Mouse (Mus musculus): Measurements from ENCODE around the gene Lgals3bp. TPM values are rescaled to one million over a fixed set of nuclear protein-coding genes. Genes with fewer than 3 reads are reported as not detected.

Lgals3bp gene
- polyA plus RNA-seq, 1 experiment from 2014 or later: 5.1 TPM

DNA sequence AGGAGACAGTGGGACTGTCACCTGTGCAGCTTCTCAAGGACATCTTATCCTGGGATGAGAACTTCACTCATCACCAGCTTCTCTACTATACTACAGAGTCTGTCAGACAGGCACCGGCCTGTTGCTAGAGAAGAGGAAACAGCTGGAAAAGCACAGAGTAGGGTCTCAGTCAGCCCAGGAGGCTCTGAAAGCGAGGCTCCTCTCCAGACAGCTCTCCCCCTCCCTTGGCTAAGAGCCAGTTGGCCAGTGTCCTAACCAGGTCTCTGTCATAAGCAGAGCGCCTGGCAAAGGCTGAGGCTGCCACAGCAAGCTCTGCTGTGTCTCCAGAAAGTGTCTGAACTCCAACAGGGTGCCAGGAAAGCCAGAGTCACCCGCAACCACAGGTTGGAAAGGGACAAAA is 56.2 kb downstream of the Lgals3bp start:
- Histone ChIP-seq H3K27ac (ENCODE audit: poor library complexity, severe bottlenecking) (peak overlapping the region; percentile 8; the same call in 1 of the 2 replicates), H3K27me3 (replicated peaks) (no peaks in the 10 kb centered on the region), H3K4me2 (no peak overlapping the region), H3K9ac (peak overlapping the region; percentile 13; the same call in 1 of the 2 replicates), H3K9me3 (replicated peaks) (no peaks in the 10 kb centered on the region), H3K4me1 (replicated peaks) (peaks cover 70% of the 10 kb centered on the region), H3K36me3 (no peaks in the 10 kb centered on the region), H3K4me3 (no peak overlapping the region)
- peak; percentile 60 for ATAC-seq (ENCODE audit: insufficient number of reproducible peaks, low FRiP score)
- 27% methylated on average over 4 of the region's 4 CpGs for WGBS

DNA sequence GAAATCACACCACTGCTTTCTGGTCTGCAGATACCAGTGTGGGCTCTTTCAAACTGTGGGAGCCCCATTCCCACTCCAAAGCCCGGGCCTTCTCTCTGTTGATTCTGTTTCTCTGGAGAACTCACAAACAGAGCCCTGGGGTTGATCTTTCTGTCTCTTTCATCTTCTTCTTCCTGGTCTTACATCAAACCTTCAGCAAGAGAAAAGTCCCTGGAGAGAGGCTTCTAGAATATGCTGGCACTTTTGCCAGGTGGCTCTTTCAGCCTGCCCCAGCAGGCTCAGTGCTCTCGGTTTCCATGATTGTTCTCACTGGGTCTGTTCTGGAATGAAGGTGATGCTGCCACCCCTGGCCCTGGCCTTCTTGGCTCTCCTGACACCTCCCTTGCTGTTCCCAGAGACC is 58.3 kb downstream of the Lgals3bp start:
- no peak overlapping the region for H3K9ac ChIP-seq
- H3K36me3 ChIP-seq: no peaks in the 10 kb centered on the region
- peaks cover 56% of the 10 kb centered on the region for H3K4me1 ChIP-seq (replicated peaks)
- H3K4me3 ChIP-seq: no peak overlapping the region
- H3K9me3 ChIP-seq (replicated peaks): no peaks in the 10 kb centered on the region
- H3K4me2 ChIP-seq: no peak overlapping the region
- no peak for ATAC-seq (ENCODE audit: insufficient number of reproducible peaks, low FRiP score)
- 65% methylated on average over 2 of the region's 2 CpGs for WGBS
- H3K27me3 ChIP-seq (replicated peaks): no peaks in the 10 kb centered on the region
- no peak overlapping the region for H3K27ac ChIP-seq (ENCODE audit: poor library complexity, severe bottlenecking)

Other genes with a start within 250 kb of the Lgals3bp start
- 20.6 and 21.1 TPM in 2 replicates for gene Cyth1, start 153.5 kb downstream of the Lgals3bp start, polyA plus RNA-seq (2016; fragmentation: Nextera tagmentation; extraction: Ambion mirVana)
- gene Usp36, start 111.8 kb downstream of the Lgals3bp start, polyA plus RNA-seq (2016; fragmentation: Nextera tagmentation; extraction: Ambion mirVana): 14.8 and 16.2 TPM in 2 replicates
- 0.23 and 0.24 TPM in 2 replicates for gene Cep295nl, start 59.6 kb downstream of the Lgals3bp start, polyA plus RNA-seq (2016; fragmentation: Nextera tagmentation; extraction: Ambion mirVana)
- gene Timp2, start 46.4 kb downstream of the Lgals3bp start, polyA plus RNA-seq (2016; fragmentation: Nextera tagmentation; extraction: Ambion mirVana): 68.9 and 72.1 TPM in 2 replicates
- gene Cant1, start 17.0 kb upstream of the Lgals3bp start, polyA plus RNA-seq (2016; fragmentation: Nextera tagmentation; extraction: Ambion mirVana): 23.6 and 23.7 TPM in 2 replicates
- gene C1qtnf1, start 26.1 kb upstream of the Lgals3bp start, polyA plus RNA-seq (2016; fragmentation: Nextera tagmentation; extraction: Ambion mirVana): 4.9 and 5.5 TPM in 2 replicates
- gene Engase, start 74.7 kb upstream of the Lgals3bp start, polyA plus RNA-seq (2016; fragmentation: Nextera tagmentation; extraction: Ambion mirVana): 4.5 and 4.6 TPM in 2 replicates